Mouse (Mus musculus) gastrocnemius, postnatal 4 days (tissue): Measurements from ENCODE around the gene Thada. TPM values are rescaled to one million over a fixed set of nuclear protein-coding genes. Genes with fewer than 3 reads are reported as not detected.
A peak's percentile ranks its signal among the peaks of the same experiment; 100 is the strongest.
"Not testable (repeated sequence)": the region's sequence is repeated elsewhere in the genome, so short reads cannot be mapped to it uniquely, and the experiment has no call there.

Source experiments
- DNase-seq, 2 experiments: peaks; one replicate each; pipeline ENCODE4 v3.0.0; 2021 to 2022; ENCODE audit warnings: low spot score in 2 of 2, mixed read lengths in 2 of 2
- total RNA-seq, 2 experiments: library from RNA; stranded (reverse); gene quantifications; 2 replicates each; pipeline ENCODE4 v1.2.3; 2021

Gene Thada
- total RNA-seq, 2 experiments from 2014 or later: 12.2 to 15.0 TPM

DNA sequence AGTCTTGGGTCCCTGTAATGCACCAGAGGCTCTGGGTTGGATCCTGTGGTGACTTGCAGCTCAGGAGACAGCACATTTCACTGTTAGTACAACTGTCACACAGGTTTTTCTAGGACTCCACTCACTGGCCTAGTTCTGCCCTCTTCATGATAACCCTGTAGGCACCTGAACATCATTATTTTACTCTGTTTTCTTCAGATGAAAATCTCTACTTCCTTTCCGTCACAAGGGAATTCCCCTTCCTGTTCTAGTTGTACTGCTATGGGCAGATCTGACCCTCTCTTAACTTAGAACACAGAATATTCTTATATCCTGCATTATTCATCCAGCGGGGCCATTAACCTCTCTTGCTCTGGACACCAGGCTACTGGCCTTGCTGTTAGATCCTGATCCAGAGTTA, 234.6 kb downstream of the Thada start:
- DNase-seq: no peak

- no peak for DNase-seq
Observed at GRCm38 (mm10) chr17:84228223-84228622, 237.8 kb downstream of the Thada start.

GRCm38 (mm10) chr17:84226681-84227080, 239.3 kb downstream of the Thada start:
- no peak for DNase-seq

- no peak for DNase-seq
Observed at GRCm38 (mm10) chr17:84226231-84226630, 239.8 kb downstream of the Thada start.

GRCm38 (mm10) chr17:84224217-84224887, 241.7 kb downstream of the Thada start:
- DNase-seq: no peak

DNA sequence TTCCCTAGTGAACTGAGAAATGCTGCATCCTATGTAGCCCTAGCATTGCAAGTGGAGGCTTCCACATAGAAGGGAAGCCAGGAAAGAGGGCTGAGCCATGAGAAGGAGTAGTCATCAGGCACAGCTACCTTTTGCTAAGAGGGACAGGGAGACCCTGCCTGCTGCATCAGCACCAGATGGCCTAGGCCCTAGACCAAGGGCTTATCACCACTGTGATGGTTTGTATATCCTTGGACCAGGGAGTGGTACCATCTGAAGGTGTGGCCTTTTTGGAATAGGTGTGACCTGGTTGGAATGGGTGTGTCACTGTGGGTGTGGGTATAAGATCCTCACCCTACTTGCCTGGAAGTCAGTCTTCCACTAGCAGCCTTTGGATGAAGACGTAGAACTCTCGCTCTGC, 247.2 kb downstream of the Thada start:
- DNase-seq: not testable (repeated sequence)

- no peak for DNase-seq
Observed at GRCm38 (mm10) chr17:84217696-84218095, 248.3 kb downstream of the Thada start.

- DNase-seq: no peak
Observed at GRCm38 (mm10) chr17:84215264-84215960, 250.6 kb downstream of the Thada start.

GRCm38 (mm10) chr17:84213464-84213863, 252.5 kb downstream of the Thada start:
- DNase-seq: no peak

DNA sequence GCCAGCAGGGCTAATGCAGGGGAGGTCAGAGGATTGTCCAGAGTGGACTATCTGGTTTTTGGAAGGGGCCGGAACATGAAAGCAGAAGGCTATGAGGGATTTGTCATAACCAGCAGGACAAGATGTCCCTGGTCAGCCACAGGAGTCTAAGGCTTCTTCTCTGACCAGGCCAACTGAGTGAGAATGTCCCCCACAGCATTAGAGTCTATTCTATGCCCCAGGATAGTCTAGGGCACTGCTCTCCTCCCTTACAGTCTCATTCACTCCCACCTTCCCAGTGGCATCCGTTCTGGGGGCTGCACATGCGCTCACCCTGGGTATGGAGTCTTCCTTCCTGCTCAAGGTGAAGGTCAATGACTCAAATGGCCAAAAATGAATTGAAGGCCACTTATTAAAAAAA, 258.4 kb downstream of the Thada start:
- DNase-seq: no peak

GRCm38 (mm10) chr17:84206239-84206638, 259.8 kb downstream of the Thada start:
- no peak for DNase-seq

GRCm38 (mm10) chr17:84204962-84205361, 261.0 kb downstream of the Thada start:
- no peak for DNase-seq

- no peak for DNase-seq
Observed at GRCm38 (mm10) chr17:84203340-84203739, 262.7 kb downstream of the Thada start.

- no peak for DNase-seq
Observed at GRCm38 (mm10) chr17:84201183-84201582, 264.8 kb downstream of the Thada start.

GRCm38 (mm10) chr17:84197912-84198344, 268.1 kb downstream of the Thada start:
- no peak for DNase-seq

DNA sequence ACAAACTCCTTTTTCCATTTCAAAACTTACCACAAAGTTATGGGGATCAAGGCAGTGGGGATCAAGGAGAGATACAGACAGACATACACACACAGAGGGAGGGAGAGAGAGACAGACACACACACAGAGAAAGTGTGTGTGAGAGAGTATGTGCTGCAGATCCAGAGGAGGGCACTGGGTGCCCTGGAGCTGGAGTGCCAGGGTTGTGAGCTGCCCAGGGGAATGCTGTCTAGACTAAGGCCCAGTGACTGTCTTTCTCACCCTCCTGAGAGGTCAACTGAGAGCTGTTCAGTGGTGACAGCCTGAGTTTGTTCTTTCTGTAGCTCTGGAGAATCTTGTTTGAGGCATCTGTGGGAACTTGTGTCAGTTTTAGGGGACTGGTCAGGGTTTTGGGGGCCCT, 269.7 kb downstream of the Thada start:
- no peak for DNase-seq

GRCm38 (mm10) chr17:84195835-84196234, 270.2 kb downstream of the Thada start:
- DNase-seq: no peak

- no peak for DNase-seq
Observed at GRCm38 (mm10) chr17:84195003-84195395, 271.0 kb downstream of the Thada start.

GRCm38 (mm10) chr17:84194282-84195002, 271.6 kb downstream of the Thada start:
- peak in 1 of 2 experiments; percentile 12 for DNase-seq

- no peak for DNase-seq
Observed at GRCm38 (mm10) chr17:84193411-84193810, 272.6 kb downstream of the Thada start.

GRCm38 (mm10) chr17:84191946-84192345, 274.1 kb downstream of the Thada start:
- DNase-seq: no peak

- DNase-seq: peak; percentile 71 to 85
Observed at GRCm38 (mm10) chr17:84190885-84191284, 275.1 kb downstream of the Thada start.
